Mouse (Mus musculus) C2C12 (cell line): ENCODE measurements around the gene Gm20388.

Source experiments
- CEBPB ChIP-seq: IDR thresholded peaks from one replicate; pipeline ENCODE4 v1.6.1; 2011; ENCODE audit warnings: low read depth, mild to moderate bottlenecking, control low read depth, moderate library complexity
- CTCF ChIP-seq: IDR thresholded peaks from one replicate; pipeline ENCODE4 v1.5.1; 2011; ENCODE audit not compliant: control insufficient read depth, insufficient read depth, insufficient read length
- USF1 ChIP-seq: IDR thresholded peaks from one replicate; pipeline ENCODE4 v1.6.1; 2011; ENCODE audit warnings: low read depth, mild to moderate bottlenecking, control low read depth, moderate library complexity

- TF ChIP-seq USF1 (no peak), CTCF (no peak), CEBPB (no peak)
Measured at GRCm38 (mm10) chr8:123514136-123514535, 3603.5 kb downstream of the Gm20388 start.
